Comparison of ENCODE assay signal across 20 mouse cellular contexts in genomic region chr3:116950665-116951115, GRCm38 (mm10). TPM values are rescaled to one million over a fixed set of nuclear protein-coding genes. Genes with fewer than 3 reads are reported as not detected.
DNase-seq lines count a peak whose midpoint lies in the region; ATAC-seq and TF ChIP-seq lines count a peak whose summit lies in the region.
"Had no signal": no experiment of that assay in that cellular context is flagged by ENCODE, and none has a peak within 500 bp of the region (broad histone marks: within the 10 kb centered on the region; RNA-seq: fewer than 3 reads in every experiment).

No protein-coding gene starts in this region.

- H3K4me3 ChIP-seq in kidney, adult 2 months (ENCODE audit: insufficient read depth, low read depth, low read length), result no peak overlapping the region
- H3K4me3 ChIP-seq in brown adipose tissue, adult 24 weeks (ENCODE audit: insufficient read depth, low read depth, low read length), result no peak overlapping the region
- H3K4me3 ChIP-seq in forebrain, embryonic 14.5 days (ENCODE audit: low read depth, low read length), result no peak overlapping the region

- H3K4me1 ChIP-seq in kidney, adult 2 months (ENCODE audit: control insufficient read depth, insufficient read depth, low read length), result no peaks in the 10 kb centered on the region
- H3K4me1 ChIP-seq in brown adipose tissue, adult 24 weeks (ENCODE audit: control insufficient read depth, insufficient read depth, insufficient read length, low read length), result peaks cover 34% of the 10 kb centered on the region
- H3K4me1 ChIP-seq in forebrain, embryonic 14.5 days (ENCODE audit: control insufficient read depth, insufficient read depth, low read length), result no peaks in the 10 kb centered on the region

- WGBS in kidney, adult 2 months, result 79% methylated on average over 6 of the region's 6 CpGs
- 94% methylated on average over 6 of the region's 6 CpGs for WGBS in forebrain, embryonic 14.5 days

- H3K36me3 ChIP-seq in kidney, adult 2 months (ENCODE audit: control insufficient read depth, insufficient read depth, low read length), result no peaks in the 10 kb centered on the region
- peaks cover 2% of the 10 kb centered on the region; the same call in 1 of the 2 replicates for H3K36me3 ChIP-seq in forebrain, embryonic 14.5 days (ENCODE audit: control insufficient read depth, insufficient read depth, low read length)

- H3K9me3 ChIP-seq in forebrain, embryonic 14.5 days (replicated peaks; ENCODE audit: control insufficient read depth, low read length), result no peaks in the 10 kb centered on the region

- H3K4me2 ChIP-seq in forebrain, embryonic 14.5 days (ENCODE audit: low read length), result no peak overlapping the region
- H3K4me2 ChIP-seq: heart, embryonic 11.5 days had no signal

- no peak for TF ChIP-seq CTCF in kidney, adult 2 months (conservative IDR thresholded peaks at IDR 0.05; ENCODE audit: insufficient read depth, insufficient read length, low read depth, low read length)

- TF ChIP-seq POLR2A in kidney, adult 2 months (IDR thresholded peaks at IDR 0.05; ENCODE audit: low read depth, low read length), result no peak

- peak; percentile 19 for DNase-seq in kidney, adult 2 months
- DNase-seq in kidney, postnatal 10 days, result no peak
- DNase-seq in 416B (ENCODE audit: low read depth), result peak; percentile 39
- peak; percentile 29 for DNase-seq in lung, postnatal 10 days
- DNase-seq in forebrain, embryonic 14.5 days (ENCODE audit: low spot score), result no peak
- DNase-seq in frontal cortex, postnatal 25 days (ENCODE audit: low spot score in 2 of 2), result no peak
- no peak for DNase-seq in layer of hippocampus, postnatal 25 days (ENCODE audit: extremely low spot score in 1 of 2, low spot score in 1 of 2)
- DNase-seq: cerebellum, adult 9-11 months; kidney, adult 8-10 months; right cerebral cortex, postnatal 14 days; thymus, postnatal 4 days had no signal

- no peaks in the 10 kb centered on the region for H3K27me3 ChIP-seq in kidney, adult 2 months (replicated peaks; ENCODE audit: control insufficient read depth, insufficient read depth, low read length)
- H3K27me3 ChIP-seq in forebrain, embryonic 14.5 days (replicated peaks; ENCODE audit: control insufficient read depth, insufficient read depth, low read length), result no peaks in the 10 kb centered on the region
- H3K27me3 ChIP-seq: CH12.LX had no signal

- H3K27ac ChIP-seq in kidney, adult 2 months (ENCODE audit: insufficient read depth, low read depth, low read length), result no peak overlapping the region
- peak overlapping the region; percentile 87 for H3K27ac ChIP-seq in brown adipose tissue, adult 24 weeks (replicated peaks; ENCODE audit: low read depth, low read length)
- H3K27ac ChIP-seq in forebrain, embryonic 14.5 days (ENCODE audit: low read depth, low read length), result no peak overlapping the region

- ATAC-seq in forebrain, embryonic 14.5 days, result no peak
- ATAC-seq: midbrain, embryonic 16.5 days had no signal

- no peak overlapping the region for H3K9ac ChIP-seq in forebrain, embryonic 14.5 days (ENCODE audit: low read length)

RNA-seq across cellular contexts. Expression of gene 4930455H04Rik, which starts 17.4 kb away (rescaled TPM):
- polyA plus RNA-seq in kidney, adult 2 months (2012; rRNA removed), result not detected in 2 replicates
- polyA plus RNA-seq in brown adipose tissue, adult 24 weeks (2012; ENCODE audit: insufficient read depth, insufficient read length, missing spikeins), result not detected in 2 replicates
- not detected in 2 replicates for polyA plus RNA-seq in forebrain, embryonic 14.5 days (2014; fragmentation: Nextera tagmentation; extraction: Ambion mirVana)
- total RNA-seq in layer of hippocampus, postnatal 25 days (2021), result not detected
- total RNA-seq: CH12.LX; hematopoietic stem cell, adult 5-6 weeks; layer of hippocampus, adult 18-20 months; left cerebral cortex, postnatal 10 days; neutrophil, adult 5-6 weeks had no signal
- polyA plus RNA-seq: brain, embryonic 14.5 days; heart, embryonic 11.5 days; midbrain, embryonic 16.5 days had no signal

RNA-seq across cellular contexts. Expression of gene Palmd, which starts 18.1 kb away (rescaled TPM):
- 1.3 and 2.0 TPM in 2 replicates for polyA plus RNA-seq in kidney, adult 2 months (2012; rRNA removed)
- 132 and 150 TPM in 2 replicates for polyA plus RNA-seq in brown adipose tissue, adult 24 weeks (2012; ENCODE audit: insufficient read depth, insufficient read length, missing spikeins)
- polyA plus RNA-seq in forebrain, embryonic 14.5 days (2014; fragmentation: Nextera tagmentation; extraction: Ambion mirVana), result 15.9 and 17.3 TPM in 2 replicates
- total RNA-seq in layer of hippocampus, postnatal 25 days (2021), result 10 to 100 TPM; 27.6 to 32.8 TPM
- total RNA-seq: CH12.LX; hematopoietic stem cell, adult 5-6 weeks; neutrophil, adult 5-6 weeks had no signal

Comparison
In these comparisons a context has a peak if more than half of its experiments do, and no peak if none do; other contexts are left out.
1. DNase-seq: peak in kidney, adult 2 months (single experiment), 416B (single experiment) and lung, postnatal 10 days (single experiment); none in kidney, postnatal 10 days (single experiment), forebrain, embryonic 14.5 days (single experiment), frontal cortex, postnatal 25 days (0 of 2) and layer of hippocampus, postnatal 25 days (0 of 2).